Mouse (Mus musculus) right cerebral cortex, adult 18-20 months (tissue): ENCODE measurements at regions not wholly inside any gene's neighbourhood (a gene's known extent, or its start where the extent isn't known, plus 50 kb on each side); places are given as distances from the start of the nearest gene placed in this dataset.

Experiments
- DNase-seq: peaks from one replicate; pipeline ENCODE4 v3.0.0; 2022; ENCODE audit warnings: mixed read lengths

DNA sequence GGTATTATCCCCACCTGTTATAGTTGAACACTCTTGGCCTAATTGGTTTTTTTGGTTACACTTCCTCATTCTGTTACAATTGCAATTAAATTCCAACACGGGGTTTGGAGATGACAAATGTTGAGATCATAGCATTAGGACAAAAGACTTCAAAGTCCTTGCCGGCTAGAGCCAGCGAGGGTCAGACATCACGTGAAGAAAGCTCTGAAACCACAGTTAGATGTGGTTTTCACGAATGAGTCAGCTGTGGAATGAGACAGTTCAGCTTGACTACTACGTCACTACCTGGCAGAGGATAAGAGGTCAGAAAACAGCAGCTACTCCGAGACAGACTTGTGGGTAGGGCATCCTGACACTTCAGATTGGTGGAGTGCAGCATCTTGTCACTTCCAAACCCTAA lies 55.5 kb upstream of the Trio start:
- DNase-seq: no peak

DNA sequence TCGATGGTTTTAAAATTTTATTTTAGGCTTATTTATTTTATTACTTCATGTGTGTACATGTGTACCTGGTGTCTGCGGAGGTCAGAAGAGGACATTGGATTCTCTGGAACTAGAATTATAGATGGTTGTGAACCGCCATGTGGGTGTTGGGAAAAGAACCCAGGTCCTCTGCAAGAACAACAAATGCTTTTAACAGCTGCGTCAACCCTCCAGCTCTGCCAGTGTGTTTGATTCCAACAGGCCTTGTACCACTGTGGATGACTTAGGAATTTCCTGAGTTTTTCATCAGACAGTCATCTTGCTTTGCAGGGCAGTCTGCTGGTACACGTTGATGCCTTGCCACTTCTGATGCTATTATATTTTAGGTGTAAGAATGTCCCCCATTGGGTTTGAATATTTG lies 56.8 kb upstream of the Trio start:
- no peak for DNase-seq

DNA sequence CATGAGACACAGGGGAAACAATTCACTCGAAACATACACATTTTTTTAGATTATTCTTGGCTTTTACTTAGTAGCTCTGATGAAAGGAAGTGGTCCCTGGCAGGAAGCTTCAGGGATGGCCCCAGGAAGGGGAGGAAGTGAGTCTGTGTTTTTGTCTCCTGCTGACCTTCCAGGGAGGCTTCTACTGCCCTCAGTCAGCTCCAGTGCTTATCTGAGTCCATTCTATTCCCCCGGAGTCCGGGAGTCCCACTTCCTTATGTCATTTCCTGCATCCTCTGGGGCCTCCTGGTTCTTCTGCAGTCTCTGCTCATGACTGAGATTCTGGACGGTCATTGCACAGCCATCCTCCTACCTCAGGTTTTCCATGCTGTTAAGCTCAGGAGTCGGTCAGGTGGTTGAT lies 80.3 kb upstream of the Trio start:
- DNase-seq: no peak

DNA sequence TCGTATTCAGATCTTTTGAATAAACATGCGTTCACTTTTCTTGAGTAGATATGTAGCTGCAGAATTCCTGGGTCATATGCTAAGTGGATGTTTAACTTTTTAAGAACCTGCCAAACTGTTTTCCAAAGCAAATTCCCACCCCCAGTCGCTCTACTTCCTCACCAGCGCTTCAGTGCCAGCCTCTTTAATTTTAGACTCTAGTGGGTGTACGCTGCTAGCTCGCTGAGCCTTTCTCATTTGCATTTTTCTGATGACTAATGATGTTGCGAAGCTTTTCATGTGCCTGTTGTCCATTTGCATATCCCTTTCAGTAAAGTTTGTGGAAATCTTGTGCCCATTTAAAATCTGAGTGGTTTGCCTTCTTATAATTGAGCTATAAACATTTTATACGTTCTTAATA lies 84.3 kb upstream of the Trio start:
- peak; percentile 80 for DNase-seq

DNA sequence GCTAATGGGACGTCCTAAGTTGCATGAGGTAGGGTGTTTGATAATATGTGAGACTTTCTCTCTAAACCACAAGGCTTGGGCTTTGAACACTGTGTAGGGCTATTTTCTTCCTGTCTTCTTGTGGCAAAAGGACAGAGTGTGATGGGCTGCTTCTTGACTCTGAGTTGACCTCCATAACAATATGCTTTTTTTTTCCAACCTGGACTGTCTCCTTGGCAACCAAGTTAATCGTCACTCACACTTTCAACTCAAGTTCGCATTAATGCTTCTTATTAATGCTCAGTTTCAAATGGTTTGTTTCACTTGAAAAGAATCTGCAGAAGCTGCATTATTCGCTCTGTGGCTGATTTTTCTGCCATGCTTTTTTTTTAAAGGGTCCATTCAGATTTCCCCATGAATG lies 87.8 kb upstream of the Trio start:
- DNase-seq: no peak

DNA sequence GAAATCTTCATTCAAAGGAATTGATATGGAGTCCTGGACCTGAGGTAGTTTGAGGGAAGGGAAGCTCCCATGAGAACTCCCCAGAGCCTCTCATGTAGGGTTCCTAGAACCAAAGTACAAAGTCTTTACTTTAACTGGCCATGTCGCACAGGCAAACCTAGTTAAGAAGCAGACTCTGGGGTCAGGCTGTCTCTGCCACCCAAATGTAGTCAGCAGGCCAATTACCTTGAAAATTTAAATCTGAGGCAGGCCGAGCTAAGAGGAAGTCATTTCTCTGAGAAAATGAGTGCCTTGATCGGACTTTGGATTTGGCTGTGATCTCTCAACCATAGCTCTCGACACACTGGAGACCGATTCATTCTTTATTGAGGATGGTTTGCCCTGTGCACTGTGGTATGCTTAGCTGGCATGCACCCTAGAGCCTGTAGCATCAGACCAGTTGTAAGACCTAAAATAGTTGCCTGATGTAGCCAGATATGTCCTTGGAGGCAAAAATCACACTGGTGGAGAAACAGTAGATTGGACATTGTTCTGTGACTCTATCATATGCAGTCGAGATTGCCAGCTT lies 88.6 kb upstream of the Trio start:
- DNase-seq: no peak

DNA sequence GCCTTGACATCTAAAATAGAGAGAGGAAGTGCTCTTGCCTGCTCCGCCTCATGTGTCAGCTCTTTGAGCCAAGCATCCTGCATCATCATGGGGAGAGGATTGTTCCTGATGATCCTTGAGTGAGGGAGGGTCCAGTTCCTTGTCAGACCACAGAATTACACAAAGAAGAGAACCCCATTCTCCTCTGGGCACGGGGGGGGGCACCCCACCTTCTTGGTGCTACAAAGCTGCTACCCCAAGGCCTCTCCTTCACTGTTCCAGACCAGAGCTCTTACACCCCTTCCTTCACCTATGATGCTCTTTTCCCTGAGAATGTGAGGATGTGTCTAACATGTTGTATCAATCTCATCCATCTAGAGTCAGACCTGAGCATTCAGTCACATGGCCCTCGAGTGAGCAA lies 76.7 kb upstream of the Dnah5 start:
- DNase-seq: no peak

DNA sequence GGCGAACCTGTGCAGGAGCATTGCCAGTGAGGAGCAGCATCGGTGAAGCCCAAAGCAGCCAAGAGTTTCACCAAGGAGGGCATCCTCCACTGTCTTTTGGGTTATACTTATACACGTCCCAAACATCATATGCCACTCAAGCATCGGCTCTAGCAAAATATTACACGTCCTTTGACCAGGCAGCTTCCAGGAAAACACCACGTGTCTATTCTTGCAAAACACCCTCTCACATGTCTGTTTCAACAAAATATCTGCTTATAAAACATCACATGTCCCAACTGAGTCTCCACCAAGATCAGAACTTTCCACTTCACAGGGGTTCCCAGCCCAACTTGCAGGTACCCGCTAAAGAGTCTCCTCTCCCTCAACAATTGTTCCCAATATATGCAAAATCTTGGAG lies 74.0 kb upstream of the Dnah5 start:
- DNase-seq: no peak

DNA sequence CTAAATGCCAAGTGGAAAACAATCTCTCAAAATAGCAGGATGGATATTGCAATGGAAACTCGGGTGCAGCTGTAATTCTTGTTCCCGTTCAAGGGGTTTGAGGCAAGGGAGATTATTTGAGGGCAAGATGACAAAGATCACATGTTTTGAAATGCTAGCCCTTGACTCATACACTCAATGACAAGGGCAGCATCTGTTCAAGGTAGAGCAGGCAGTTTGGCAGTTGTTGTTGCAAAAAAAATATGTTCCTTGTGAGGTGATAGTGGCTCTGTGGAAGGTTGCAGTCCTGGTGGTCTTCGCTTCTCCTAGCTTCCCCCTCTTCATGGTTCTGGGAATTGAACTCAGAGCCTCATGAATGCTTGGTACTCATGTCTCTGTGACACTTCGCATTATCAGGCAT lies 72.0 kb upstream of the Dnah5 start:
- no peak for DNase-seq

DNA sequence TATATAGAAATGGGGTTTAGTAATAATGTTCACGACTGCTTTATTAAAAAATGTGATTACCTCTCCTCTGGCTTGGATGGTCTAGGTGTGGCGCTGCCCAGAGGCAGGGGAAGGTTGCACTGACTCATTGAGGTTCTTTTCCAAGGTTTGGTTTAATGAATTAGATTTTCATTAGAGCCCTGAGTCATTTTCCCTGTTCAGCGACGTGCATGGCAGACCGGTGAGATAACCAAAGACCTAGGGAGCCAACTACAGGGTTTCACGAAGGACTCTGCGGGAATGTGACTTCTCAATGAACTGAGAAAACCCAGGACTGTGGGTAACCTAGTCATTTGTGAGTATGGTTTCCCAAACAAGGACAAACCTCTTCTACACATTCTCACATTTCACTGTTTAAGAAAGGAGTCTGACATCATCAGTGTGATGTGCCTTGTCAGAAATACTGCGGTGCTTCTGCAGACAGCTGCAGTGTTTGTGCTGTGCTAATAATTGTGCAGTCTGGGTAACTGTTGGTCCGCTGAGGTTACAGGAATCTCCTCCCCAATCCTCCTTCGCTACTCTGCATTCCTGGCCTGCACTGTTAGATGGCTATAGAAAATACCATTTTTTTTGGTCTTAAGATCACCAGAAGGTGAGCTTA lies 70.3 kb upstream of the Dnah5 start:
- no peak for DNase-seq

DNA sequence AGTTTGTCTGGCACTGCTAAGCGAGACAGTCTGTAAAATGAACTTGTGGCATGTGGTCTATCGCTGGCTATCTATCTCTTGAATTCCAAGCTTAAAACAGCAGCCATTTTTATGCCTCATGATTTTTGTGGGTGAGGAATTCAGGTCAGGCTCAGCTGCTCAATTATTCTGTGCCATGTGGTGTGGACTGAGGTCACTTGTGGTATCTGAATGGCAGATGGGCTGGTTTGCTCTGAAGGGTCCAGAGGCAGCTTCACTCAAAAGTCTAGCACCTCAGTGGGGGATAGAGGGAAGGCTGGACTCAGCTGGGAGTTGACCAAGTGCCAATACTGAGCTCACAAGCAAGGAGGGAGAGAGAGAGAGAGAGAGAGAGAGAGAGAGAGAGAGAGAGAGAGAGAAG lies 69.3 kb upstream of the Dnah5 start:
- no peak for DNase-seq

DNA sequence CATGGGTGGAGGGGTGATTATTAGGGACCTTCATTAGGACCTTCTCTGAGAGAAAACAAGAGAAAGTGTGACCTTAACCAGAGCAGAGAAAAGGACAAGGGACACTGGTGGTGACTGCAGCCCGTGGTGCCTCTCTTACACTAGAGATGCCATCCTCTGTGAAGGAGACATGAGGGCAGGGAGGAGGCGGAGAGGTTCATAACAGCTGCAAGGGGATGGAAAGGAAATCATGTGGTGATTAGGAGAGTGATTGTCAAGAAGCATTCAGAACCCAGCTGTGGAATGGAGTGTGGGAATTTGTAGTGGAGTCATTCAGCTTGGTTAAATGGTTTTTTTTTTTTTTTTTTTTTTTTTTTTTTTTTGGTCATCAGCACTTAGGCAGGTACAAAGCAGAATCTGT lies 64.7 kb upstream of the Dnah5 start:
- no peak for DNase-seq

DNA sequence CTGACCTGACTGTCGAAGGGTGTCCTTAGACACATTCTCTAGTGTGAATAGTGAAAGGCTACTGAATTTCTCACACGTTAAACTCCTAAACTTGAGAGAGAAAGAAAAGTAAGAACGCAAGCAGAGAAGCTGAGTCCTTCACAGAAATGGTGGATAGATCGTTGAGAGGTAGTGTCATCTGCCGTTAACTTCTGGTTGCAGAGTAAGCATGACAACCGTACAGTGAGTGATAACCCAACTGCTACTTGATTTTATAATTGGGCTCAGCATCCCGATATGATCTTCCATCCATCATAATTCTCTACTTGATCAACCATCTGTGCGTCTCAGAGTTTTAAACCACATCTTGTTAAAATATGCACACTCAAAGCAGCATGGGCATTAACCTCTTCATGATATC lies 63.3 kb upstream of the Dnah5 start:
- DNase-seq: no peak

DNA sequence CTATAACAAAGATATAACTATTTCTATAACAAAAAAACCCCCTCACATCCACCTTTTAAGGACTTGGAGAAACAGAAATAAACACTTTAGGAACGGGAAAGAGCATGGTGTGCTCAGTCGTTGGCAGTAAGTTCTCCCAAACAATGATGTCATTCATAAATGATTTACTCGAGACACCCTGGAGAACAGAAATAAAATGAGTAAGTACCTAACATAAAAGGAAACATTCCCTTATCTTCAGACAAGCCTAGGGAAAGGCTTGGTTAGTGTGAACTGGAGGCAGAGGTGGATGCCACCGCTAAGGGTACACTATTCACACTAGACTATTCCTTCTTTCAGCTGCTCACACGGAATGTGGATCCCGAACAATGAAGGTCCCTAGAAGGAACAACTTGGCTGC lies 62.2 kb upstream of the Dnah5 start:
- no peak for DNase-seq

DNA sequence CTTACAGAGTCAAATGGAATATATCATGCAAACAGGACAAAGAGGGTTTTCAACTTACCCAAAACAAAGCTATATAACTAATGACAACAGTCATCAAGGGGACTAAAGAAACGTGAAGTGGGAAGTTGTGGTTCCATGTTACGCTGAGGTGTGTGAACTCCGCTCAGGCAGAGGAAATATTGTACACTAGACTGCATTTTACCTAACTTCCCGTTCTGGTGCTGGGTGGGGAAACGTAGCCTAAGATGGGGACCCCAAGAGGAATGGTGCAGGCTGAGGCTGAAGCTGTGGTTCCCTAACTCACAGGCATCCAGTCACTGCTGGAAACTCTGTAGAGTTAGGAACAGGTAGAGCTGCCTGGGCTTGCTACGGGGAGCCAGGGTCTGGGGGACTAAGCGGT lies 59.3 kb upstream of the Dnah5 start:
- DNase-seq: no peak

DNA sequence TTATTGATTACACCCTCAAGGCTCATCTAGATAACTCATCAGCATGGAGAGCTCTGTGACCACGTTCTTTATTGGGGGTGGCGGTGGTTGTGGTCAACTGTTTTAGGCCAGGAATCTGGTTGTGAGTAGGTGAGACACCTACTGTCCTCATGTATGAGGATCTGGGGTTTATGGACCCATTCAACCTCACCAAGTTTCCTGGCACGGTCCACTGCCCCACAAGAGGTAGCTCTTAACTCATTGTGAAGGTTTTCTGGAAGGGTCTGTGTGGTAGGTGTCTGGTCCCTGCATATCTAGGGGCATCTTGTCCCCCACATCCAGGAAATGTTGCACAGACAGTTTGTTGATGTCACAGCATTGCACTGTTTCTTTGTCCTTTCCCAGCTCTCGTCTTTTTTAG lies 58.7 kb upstream of the Dnah5 start:
- DNase-seq: no peak

DNA sequence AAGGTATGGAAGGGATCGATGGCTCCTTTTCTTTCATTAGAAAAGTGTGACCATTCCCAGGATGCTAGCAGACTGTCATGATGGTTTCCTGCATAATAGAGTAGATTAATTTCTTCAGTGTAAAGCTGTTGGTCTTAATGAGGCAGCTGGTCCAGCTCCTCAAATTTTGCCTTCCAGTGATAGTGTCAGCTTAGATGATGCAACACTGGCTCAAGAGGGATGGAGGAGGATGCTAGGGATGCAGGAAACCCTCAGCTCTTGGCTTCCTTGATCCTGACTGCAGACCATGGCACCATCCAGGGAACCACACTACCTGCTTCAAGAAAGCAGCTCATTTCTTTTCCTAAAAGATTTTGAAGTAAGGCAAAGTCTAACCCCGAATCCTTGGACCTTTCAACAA lies 51.9 kb upstream of the Dnah5 start:
- DNase-seq: no peak
